Mouse (Mus musculus) macrophage (primary cell): ENCODE data around the gene Cphx2. TPM values are rescaled to one million over a fixed set of nuclear protein-coding genes. Genes with fewer than 3 reads are reported as not detected.
"Not testable (repeated sequence)": the region's sequence is repeated elsewhere in the genome, so short reads cannot be mapped to it uniquely, and the experiment has no call there.

ENCODE experiments used
- H3K27ac ChIP-seq: fragments of 350-480 bp; formaldehyde crosslinking; 2 replicates; pipeline ENCODE4 v1.9.0; 2021
- H3K36me3 ChIP-seq: fragments of 350-480 bp; formaldehyde crosslinking; 2 replicates; pipeline ENCODE4 v1.9.0; 2021; ENCODE audit errors: inconsistent target
- H3K4me3 ChIP-seq: fragments of 350-480 bp; formaldehyde crosslinking; 2 replicates; pipeline ENCODE4 v1.9.0; 2021; ENCODE audit errors: inconsistent target
- H3K79me2 ChIP-seq: fragments of 350-480 bp; formaldehyde crosslinking; 2 replicates; pipeline ENCODE4 v1.9.0; 2021; ENCODE audit errors: inconsistent target
- WGBS: methylation state at CpG from one replicate; pipeline ENCODE4 v1.1.7; 2026; ENCODE audit warnings: inconsistent platforms; ENCODE audit not compliant: missing documents; 5-methylcytosine and 5-hydroxymethylcytosine counted together
- polyA plus RNA-seq: library from polyadenylated mRNA; stranded (reverse); fragments of 250-400 nt; gene quantifications from 3 replicates; pipeline ENCODE4 v1.2.4, GENCODE M21; 2018; ENCODE audit warnings: inconsistent platforms

Cphx2 gene
- polyA plus RNA-seq, 1 experiment from 2014 or later = not detected

DNA sequence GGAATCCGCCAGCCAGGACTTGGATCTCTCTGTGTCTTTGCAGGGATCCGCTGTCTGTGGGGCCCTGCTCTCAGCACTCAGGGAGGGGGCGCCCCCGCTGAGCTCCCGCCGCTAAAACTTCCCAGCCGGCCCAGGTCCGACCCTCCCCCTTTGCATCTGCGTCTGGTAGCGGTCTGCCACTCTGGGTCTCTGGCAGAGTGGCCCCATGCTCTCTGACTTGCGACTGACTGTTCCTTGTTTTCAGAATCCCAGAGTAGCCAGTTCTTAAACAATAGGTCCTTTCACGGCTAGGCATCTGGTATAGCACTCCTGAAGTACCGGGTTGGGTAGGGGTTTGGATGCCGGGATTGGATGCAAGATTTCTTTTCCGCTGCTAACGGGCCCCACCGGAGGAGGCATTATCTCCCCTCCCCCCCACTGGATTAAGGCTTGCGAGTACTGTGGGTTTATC is 37.3 kb downstream of the Cphx2 start:
- H3K27ac ChIP-seq, H3K79me2 ChIP-seq, H3K36me3 ChIP-seq, H3K4me3 ChIP-seq: not testable (repeated sequence)
- no CpG with 5 or more reads among the region's 18 CpGs for WGBS

DNA sequence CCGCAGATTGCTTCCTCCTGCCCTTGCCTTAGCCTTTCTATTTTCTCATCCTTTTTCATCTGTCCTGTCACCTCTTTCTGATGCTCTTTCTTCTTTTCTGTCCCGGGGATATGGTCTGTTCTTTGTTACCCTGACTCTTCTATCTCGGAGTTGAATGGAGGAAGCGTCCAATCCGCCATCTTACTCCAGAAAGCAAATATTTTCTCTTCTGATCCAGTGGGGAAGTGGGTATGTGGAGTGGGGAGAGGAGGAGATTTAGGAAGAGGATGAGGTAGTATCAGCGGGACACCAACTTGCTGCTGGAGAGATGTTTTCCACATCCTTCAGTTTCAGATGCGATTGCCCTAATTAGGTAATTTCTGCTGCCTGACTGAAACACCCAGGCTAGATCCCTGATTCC is 37.8 kb downstream of the Cphx2 start:
- H3K79me2 ChIP-seq, H3K27ac ChIP-seq, H3K36me3 ChIP-seq, H3K4me3 ChIP-seq: not testable (repeated sequence)
- no CpG with 5 or more reads among the region's 7 CpGs for WGBS

Other genes starting within 250 kb of the Cphx2 start
- 50.5 to 77.1 TPM (median 76.9 TPM) in 3 replicates for gene Anxa11, start 239.4 kb upstream of the Cphx2 start, polyA plus RNA-seq
- gene Plac9a, start 178.4 kb upstream of the Cphx2 start, polyA plus RNA-seq = not detected in 3 replicates
- 0.54 to 1.7 TPM (median 0.72 TPM) in 3 replicates for gene Tmem254a, start 153.8 kb upstream of the Cphx2 start, polyA plus RNA-seq
- gene Cphx1, start 143.2 kb upstream of the Cphx2 start, polyA plus RNA-seq = not detected in 3 replicates
- not detected in 3 replicates for gene Duxbl1, start 102.9 kb upstream of the Cphx2 start, polyA plus RNA-seq
- not detected in 3 replicates for gene Gm9780, start 38.8 kb upstream of the Cphx2 start, polyA plus RNA-seq
- 2.1 to 3.6 TPM in 2 of 3 replicates, not detected in the other for gene Tmem254c, start 14.2 kb upstream of the Cphx2 start, polyA plus RNA-seq
- gene Cphx3, start 781 bp downstream of the Cphx2 start, polyA plus RNA-seq = not detected in 3 replicates
- not detected in 3 replicates for gene Duxbl2, start 36.8 kb downstream of the Cphx2 start, polyA plus RNA-seq
- gene Plac9b, start 101.0 kb downstream of the Cphx2 start, polyA plus RNA-seq = not detected in 3 replicates
- 10.3 to 18.0 TPM (median 14.9 TPM) in 3 replicates for gene Tmem254b, start 125.5 kb downstream of the Cphx2 start, polyA plus RNA-seq
- gene Duxbl3, start 176.4 kb downstream of the Cphx2 start, polyA plus RNA-seq = not detected in 3 replicates